ENCODE assay signal across 9 mouse cellular contexts in genomic region chr2:71629301-71630142, GRCm38 (mm10).
DNase-seq lines count a peak whose midpoint lies in the region; ATAC-seq lines count a peak whose summit lies in the region.
"Had no signal": no experiment of that assay in that cellular context is flagged by ENCODE, and none has a peak within 500 bp of the region (broad histone marks: within the 10 kb centered on the region; RNA-seq: fewer than 3 reads in every experiment).

No protein-coding gene starts in this region.

- ATAC-seq in hindbrain, embryonic 14.5 days (ENCODE audit: low FRiP score): 0 out of 2 replicates have a peak, but pooled peaks have one; percentile 31
- ATAC-seq in liver, embryonic 11.5 days (replicated peaks; ENCODE audit: low FRiP score): no peak
- ATAC-seq in neural tube, embryonic 15.5 days (ENCODE audit: low FRiP score): peak; percentile 44; the same call in 1 of the 2 replicates

- H3K4me1 ChIP-seq in hindbrain, embryonic 14.5 days (replicated peaks; ENCODE audit: control insufficient read depth, insufficient read depth, low read length): peaks cover 47% of the 10 kb centered on the region
- peaks cover 9% of the 10 kb centered on the region for H3K4me1 ChIP-seq in liver, embryonic 11.5 days (replicated peaks; ENCODE audit: control insufficient read depth, insufficient read depth, low read length)
- peaks cover 51% of the 10 kb centered on the region for H3K4me1 ChIP-seq in neural tube, embryonic 15.5 days

- DNase-seq in adrenal gland, postnatal 14 days: peak; percentile 41
- DNase-seq in adrenal gland, postnatal 25 days: no peak
- DNase-seq in thymus, postnatal 0 days (ENCODE audit: low spot score): peak; percentile 7
- DNase-seq in thymus, postnatal 10 days (ENCODE audit: low spot score in 2 of 2): no peak
- DNase-seq in hindbrain, embryonic 14.5 days (ENCODE audit: low spot score): peak; percentile 43
- DNase-seq in liver, embryonic 11.5 days (ENCODE audit: low spot score): no peak
- DNase-seq in spleen, postnatal 14 days (ENCODE audit: low spot score in 2 of 2): no peak

- H3K9me3 ChIP-seq in hindbrain, embryonic 14.5 days (ENCODE audit: control insufficient read depth, low read length): no peaks in the 10 kb centered on the region
- H3K9me3 ChIP-seq in liver, embryonic 11.5 days (ENCODE audit: control insufficient read depth, low read length): no peaks in the 10 kb centered on the region
- H3K9me3 ChIP-seq in neural tube, embryonic 15.5 days (replicated peaks): no peaks in the 10 kb centered on the region

- H3K9ac ChIP-seq in hindbrain, embryonic 14.5 days: peak overlapping the region; percentile 61
- peak overlapping the region; percentile 36; the same call in 1 of the 2 replicates for H3K9ac ChIP-seq in liver, embryonic 11.5 days (ENCODE audit: low read depth, low read length)
- H3K9ac ChIP-seq in neural tube, embryonic 15.5 days (replicated peaks): peak overlapping the region; percentile 39

- H3K4me3 ChIP-seq in hindbrain, embryonic 14.5 days (replicated peaks; ENCODE audit: low read length): peak overlapping the region; percentile 37
- H3K4me3 ChIP-seq in liver, embryonic 11.5 days (ENCODE audit: low read depth, low read length): peak overlapping the region; percentile 36
- H3K4me3 ChIP-seq in neural tube, embryonic 15.5 days (replicated peaks): peak overlapping the region; percentile 42
- H3K4me3 ChIP-seq: erythroblast, embryonic 14.5 days had no signal

- peak overlapping the region; percentile 73 for H3K27ac ChIP-seq in hindbrain, embryonic 14.5 days
- no peak overlapping the region for H3K27ac ChIP-seq in liver, embryonic 11.5 days (ENCODE audit: low read depth, low read length)
- H3K27ac ChIP-seq in neural tube, embryonic 15.5 days (replicated peaks): peak overlapping the region; percentile 70

- no peaks in the 10 kb centered on the region for H3K27me3 ChIP-seq in hindbrain, embryonic 14.5 days (ENCODE audit: control insufficient read depth, insufficient read depth, low read length)
- H3K27me3 ChIP-seq in liver, embryonic 11.5 days (replicated peaks; ENCODE audit: control insufficient read depth, insufficient read depth, low read length): peaks cover 14% of the 10 kb centered on the region
- H3K27me3 ChIP-seq in neural tube, embryonic 15.5 days (replicated peaks): no peaks in the 10 kb centered on the region; the same call in 1 of the 2 replicates

- WGBS in hindbrain, embryonic 14.5 days: under 1% methylated on average over 43 of the region's 43 CpGs
- WGBS in liver, embryonic 11.5 days: 3% methylated on average over 43 of the region's 43 CpGs
- WGBS in neural tube, embryonic 15.5 days: under 1% methylated on average over 43 of the region's 43 CpGs

- H3K4me2 ChIP-seq in hindbrain, embryonic 14.5 days (replicated peaks): peak overlapping the region; percentile 79
- peak overlapping the region; percentile 71 for H3K4me2 ChIP-seq in liver, embryonic 11.5 days
- H3K4me2 ChIP-seq in neural tube, embryonic 15.5 days: peak overlapping the region; percentile 81

- H3K36me3 ChIP-seq in hindbrain, embryonic 14.5 days (replicated peaks; ENCODE audit: control insufficient read depth, insufficient read depth): no peaks in the 10 kb centered on the region
- H3K36me3 ChIP-seq in liver, embryonic 11.5 days (ENCODE audit: control insufficient read depth, insufficient read depth, low read length): no peaks in the 10 kb centered on the region
- H3K36me3 ChIP-seq in neural tube, embryonic 15.5 days: no peaks in the 10 kb centered on the region

Comparison
In these comparisons a context has a peak if more than half of its experiments do, and no peak if none do; other contexts are left out.
1. DNase-seq: peak in adrenal gland, postnatal 14 days (single experiment), thymus, postnatal 0 days (single experiment) and hindbrain, embryonic 14.5 days (single experiment); none in adrenal gland, postnatal 25 days (single experiment), thymus, postnatal 10 days (0 of 2), liver, embryonic 11.5 days (single experiment) and spleen, postnatal 14 days (0 of 2).
2. Peak in every context shown above with its lines, with median percentiles within 50 percentile points of each other: H3K4me2 ChIP-seq, H3K4me3 ChIP-seq and H3K9ac ChIP-seq.